Mouse (Mus musculus) E14TG2a.4 (cell line): ENCODE results near the gene Tenm2.

ENCODE experiments used
- CTCF ChIP-seq: conservative IDR thresholded peaks from 2 replicates; pipeline ENCODE4 v1.5.1; 2014; ENCODE audit warnings: low read length
- NANOG ChIP-seq: IDR thresholded peaks from 2 replicates; pipeline ENCODE4 v1.6.1; 2014; ENCODE audit warnings: borderline replicate concordance, low read length, mixed read lengths

- no peak for TF ChIP-seq NANOG
- no peak for TF ChIP-seq CTCF
These were observed 939.2 kb downstream of the Tenm2 start for GRCm38 (mm10) chr11:36296568-36296967.
